Mouse (Mus musculus) cerebellum, adult 18-20 months (tissue): Measurements from ENCODE around the gene Smad1.

Experiments used
- DNase-seq, 2 experiments: peaks; one replicate each; pipeline ENCODE4 v3.0.0; 2021

Smad1 gene

GRCm38 (mm10) chr8:79351916-79352315, 47.4 kb downstream of the Smad1 start:
- peak in 1 of 2 experiments; percentile 24 for DNase-seq

- no peak for DNase-seq
Observed at GRCm38 (mm10) chr8:79350805-79351204, 48.5 kb downstream of the Smad1 start.

GRCm38 (mm10) chr8:79350094-79350593, 49.2 kb downstream of the Smad1 start:
- peak; percentile 88 to 92 for DNase-seq

GRCm38 (mm10) chr8:79346414-79346813, 52.9 kb downstream of the Smad1 start:
- DNase-seq: no peak

DNA sequence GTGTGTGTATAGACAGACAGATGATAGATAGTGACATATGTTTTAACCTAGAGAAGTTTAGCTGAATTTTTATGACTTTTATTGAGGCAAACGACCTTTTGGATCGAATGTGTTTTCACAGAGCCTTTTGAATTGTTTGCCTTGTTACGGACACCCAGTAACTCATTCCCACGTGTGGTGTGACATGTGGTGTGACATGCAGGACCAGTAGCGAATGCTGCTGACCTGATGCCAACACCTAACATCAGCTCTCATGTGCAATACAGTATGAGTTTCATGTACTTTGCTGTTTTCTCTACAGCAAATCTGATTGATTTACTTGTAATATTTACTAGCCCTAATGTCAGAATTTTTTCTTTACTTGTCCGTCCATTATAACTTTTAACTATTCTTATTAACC, 53.5 kb downstream of the Smad1 start:
- no peak for DNase-seq

DNA sequence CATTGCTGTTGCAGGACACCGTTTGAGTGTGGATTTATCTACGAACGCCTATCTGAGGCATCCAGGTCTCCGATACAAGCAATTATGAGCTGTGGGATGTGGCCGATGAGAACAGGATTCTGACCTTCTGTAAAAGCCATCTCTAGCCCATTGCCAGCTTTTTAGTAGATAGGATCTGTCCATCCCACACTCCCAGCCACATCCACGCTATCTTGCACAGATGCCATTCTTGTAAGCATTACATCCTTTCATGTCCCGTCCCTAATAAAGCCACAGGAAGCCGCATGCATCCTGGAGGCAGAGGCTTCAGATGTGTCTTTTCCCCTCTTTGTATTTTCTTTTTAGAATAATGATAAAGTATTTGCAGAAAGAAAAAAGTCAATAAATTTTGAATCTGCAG, 58.1 kb downstream of the Smad1 start:
- no peak for DNase-seq

- DNase-seq: peak; percentile 47 to 59
Observed at GRCm38 (mm10) chr8:79339555-79339954, 59.8 kb downstream of the Smad1 start.

DNA sequence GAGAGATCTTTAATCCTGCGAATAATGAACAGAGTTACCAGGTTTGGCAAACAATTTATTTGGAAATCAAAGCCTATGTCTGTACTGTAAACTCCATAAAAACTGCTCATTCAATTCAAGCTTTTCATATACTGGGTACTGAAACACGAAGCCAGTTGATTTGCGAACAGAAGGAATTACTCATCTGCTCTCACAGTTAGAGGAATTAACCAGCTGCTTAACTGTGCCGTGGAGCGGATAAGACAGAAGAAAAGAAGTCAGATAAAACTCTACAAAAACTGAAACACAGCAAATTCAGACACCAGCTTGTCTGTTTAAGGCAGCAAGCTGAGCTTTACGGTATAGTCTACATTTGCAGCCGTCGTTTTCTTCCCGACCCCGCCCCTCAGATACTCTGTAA, 60.7 kb downstream of the Smad1 start:
- DNase-seq: no peak

DNA sequence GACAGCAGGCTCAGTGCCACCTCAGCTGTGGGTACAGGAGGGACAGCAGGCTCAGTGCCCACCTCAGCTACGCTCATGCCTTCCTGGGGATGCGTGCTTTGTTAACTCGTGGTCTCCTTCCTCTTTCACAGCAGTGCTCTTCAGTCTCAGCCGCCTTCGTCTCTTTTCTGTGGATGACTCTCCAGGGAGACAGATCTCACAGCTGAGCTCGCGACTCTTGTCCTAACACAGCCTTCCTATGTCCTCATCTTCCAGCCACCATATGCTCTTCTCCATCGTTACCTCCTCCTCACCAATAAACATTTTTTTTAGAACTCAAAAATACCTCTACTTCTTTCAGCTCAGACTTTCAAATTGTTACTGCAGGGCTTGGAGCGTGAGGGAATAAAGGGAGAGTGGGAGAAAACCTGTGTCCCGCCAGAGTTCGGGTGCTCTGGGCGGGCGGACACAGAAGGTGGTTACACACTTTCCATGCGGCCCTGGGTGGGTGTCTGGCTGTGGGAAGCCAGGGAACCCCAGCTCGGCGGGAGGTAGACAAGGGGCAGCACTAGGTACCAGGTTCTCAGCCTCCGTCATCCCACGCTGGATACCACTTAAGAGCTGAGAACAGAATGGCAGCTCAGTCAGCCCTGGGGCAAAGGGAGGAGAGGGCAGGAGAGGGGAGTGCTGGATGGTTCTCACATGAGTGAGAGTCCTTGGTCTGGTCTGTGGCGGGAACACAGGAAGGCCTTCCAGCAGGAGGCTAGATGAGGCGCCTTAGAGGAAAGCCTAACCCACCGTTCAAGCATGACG, 67.0 kb downstream of the Smad1 start:
- no peak for DNase-seq

GRCm38 (mm10) chr8:79331571-79331970, 67.7 kb downstream of the Smad1 start:
- no peak for DNase-seq

DNA sequence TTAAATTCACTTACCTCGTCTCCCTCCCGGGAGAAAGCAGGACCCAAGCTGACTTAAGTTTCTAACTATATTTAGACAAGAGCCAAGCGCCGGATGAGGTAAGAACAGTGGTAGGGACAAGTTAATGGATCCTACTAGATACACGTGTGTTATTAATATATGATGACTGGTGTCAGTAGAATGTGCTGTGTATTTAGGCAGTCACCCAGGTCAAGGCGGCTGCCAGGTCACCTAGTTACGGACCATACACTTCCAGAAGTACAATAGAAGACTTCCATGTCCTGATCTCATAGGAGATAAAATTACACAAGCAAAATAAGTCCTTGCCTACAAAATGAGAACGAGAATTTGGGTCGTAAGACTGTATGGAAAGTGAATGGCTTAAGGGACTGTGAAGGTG, 68.3 kb downstream of the Smad1 start:
- no peak for DNase-seq

GRCm38 (mm10) chr8:79329735-79330134, 69.6 kb downstream of the Smad1 start:
- no peak for DNase-seq

- DNase-seq: no peak
Observed at GRCm38 (mm10) chr8:79329182-79329581, 70.1 kb downstream of the Smad1 start.

DNA sequence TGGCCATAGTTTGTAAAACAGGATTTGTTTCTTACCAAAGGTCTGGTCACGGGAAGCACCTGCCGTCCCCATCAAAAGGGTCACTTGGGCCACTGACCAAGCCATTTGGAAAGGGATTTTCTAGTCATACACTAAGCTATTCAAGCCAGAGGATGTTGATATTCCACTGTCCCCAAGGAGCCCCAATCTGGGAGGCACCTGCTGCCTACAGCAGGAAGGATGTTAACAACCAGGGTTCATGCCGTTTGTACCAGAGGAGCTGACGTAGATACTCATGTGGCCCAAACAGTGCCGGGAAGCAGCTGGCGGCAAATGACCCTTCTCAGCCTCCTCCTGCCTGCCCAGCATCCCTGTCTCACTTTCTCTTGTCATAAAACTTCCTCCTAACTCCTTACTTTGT, 73.8 kb downstream of the Smad1 start:
- DNase-seq: no peak

DNA sequence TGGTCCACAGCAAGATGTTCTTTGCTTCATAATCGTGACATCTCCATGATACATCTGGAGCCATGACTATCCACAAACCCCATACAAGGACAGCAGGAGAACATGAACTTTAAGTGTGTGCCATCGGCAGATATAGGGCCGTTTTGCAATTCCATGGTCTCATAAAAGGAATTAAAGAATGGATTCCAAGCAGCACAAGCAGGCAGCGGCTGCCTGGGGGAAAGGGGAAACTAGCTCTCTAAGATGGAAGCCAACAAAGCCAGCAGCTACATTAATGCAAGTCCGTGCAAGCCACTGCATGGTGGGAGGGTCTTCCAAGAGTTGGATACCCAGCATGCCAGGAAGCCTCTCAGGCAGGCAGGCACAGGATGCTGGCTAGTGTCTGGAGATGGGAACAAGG, 74.4 kb downstream of the Smad1 start:
- DNase-seq: no peak

DNA sequence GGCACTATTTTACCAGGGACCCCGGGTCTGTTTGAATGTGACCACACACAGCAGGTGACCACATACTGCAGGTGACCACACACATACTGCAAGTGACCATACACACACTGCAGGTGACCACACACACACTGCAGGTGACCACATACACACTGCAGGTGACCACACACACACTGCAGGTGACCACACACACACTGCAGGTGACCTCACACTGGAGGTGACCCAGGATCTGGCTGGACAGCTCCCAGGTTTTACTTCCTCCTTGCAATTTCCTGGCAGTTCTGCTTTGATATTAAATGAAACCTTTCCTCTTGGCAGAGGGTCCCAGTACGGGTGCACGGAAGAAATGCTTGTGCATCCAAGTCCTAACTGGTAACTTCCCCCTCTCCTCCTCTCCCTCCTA, 75.3 kb downstream of the Smad1 start:
- no peak for DNase-seq

- no peak for DNase-seq
Observed at GRCm38 (mm10) chr8:79323121-79323520, 76.2 kb downstream of the Smad1 start.

DNA sequence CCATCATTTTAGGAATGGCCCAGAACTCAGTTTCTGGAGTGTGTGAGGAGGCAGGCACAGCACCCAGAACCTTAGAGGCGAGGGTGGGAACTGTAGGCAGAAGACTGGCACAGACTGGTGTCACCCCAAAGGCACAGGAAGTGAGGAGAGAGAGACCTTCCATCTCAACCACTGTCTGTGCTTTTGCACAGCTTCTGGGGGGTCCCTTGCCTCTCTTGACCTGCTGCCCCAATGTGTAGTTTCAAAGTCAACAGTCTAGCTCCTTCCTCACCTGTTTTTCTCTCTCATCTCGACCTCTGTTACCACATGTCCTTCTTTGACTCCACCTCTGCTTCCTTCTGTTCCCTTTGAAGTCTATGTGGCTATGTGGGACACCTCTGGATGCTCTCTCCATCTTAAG, 88.5 kb downstream of the Smad1 start:
- no peak for DNase-seq

- DNase-seq: no peak
Observed at GRCm38 (mm10) chr8:79305941-79306340, 93.4 kb downstream of the Smad1 start.

- DNase-seq: no peak
Observed at GRCm38 (mm10) chr8:79301548-79301947, 97.8 kb downstream of the Smad1 start.

- no peak for DNase-seq
Observed at GRCm38 (mm10) chr8:79299704-79300103, 99.6 kb downstream of the Smad1 start.

DNA sequence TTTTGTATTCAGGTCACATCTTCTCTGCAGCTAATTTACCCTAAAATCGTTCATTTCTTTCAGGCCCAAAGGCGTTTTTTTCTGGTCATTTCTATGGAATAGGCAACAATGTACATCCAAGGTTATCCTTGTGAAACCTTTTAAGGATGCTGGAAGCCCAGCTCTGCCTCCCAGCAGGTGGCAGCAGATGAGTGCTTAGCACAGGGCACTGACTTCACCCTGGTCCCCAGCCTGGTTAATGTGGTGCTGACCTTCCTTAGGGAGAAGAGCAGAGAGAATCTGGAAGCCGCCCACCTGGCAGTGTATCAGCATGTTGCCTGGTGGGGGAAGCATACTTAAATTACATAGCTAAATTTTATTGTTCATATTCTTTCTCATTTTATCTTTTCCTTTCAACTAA, 101.6 kb downstream of the Smad1 start:
- peak; percentile 50 to 51 for DNase-seq

GRCm38 (mm10) chr8:79295276-79296105, 103.8 kb downstream of the Smad1 start:
- no peak for DNase-seq
